Mouse (Mus musculus) telencephalon, adult 2 months (tissue): ENCODE data around the gene Mdm2.

Source experiments
- DNase-seq: peaks from one replicate; pipeline ENCODE4 v3.0.0-alpha.2; 2011; ENCODE audit warnings: low read depth, low spot score

Mdm2 gene

GRCm38 (mm10) chr10:117643711-117644428 lies 66.7 kb downstream of the Mdm2 start:
- DNase-seq, result no peak

DNA sequence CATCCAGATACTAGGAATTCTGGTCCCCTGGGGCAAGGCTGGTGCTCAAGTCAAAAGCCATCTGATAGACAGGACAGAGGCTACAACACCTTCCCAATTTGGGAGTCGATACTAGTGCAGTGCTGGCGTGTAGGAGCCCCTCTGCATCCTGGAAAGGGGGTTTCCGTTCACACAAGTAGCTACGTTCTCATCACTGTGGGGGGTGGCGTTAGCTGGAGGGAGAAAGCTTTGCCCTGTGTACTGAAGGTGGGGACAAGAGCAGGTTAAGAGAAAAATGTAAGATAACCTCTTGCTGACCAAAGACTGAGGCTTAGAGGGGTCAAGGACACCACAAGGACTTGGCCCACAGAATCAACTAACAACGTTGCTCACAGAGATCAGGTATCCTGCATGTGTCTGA lies 67.3 kb downstream of the Mdm2 start:
- no peak for DNase-seq

- DNase-seq, result no peak
Observed at GRCm38 (mm10) chr10:117642491-117643262, 67.9 kb downstream of the Mdm2 start.

GRCm38 (mm10) chr10:117642201-117642450 lies 68.4 kb downstream of the Mdm2 start:
- DNase-seq, result no peak

- no peak for DNase-seq
Observed at GRCm38 (mm10) chr10:117641400-117642200, 69.0 kb downstream of the Mdm2 start.

- DNase-seq, result no peak
Observed at GRCm38 (mm10) chr10:117640595-117641078, 69.9 kb downstream of the Mdm2 start.

DNA sequence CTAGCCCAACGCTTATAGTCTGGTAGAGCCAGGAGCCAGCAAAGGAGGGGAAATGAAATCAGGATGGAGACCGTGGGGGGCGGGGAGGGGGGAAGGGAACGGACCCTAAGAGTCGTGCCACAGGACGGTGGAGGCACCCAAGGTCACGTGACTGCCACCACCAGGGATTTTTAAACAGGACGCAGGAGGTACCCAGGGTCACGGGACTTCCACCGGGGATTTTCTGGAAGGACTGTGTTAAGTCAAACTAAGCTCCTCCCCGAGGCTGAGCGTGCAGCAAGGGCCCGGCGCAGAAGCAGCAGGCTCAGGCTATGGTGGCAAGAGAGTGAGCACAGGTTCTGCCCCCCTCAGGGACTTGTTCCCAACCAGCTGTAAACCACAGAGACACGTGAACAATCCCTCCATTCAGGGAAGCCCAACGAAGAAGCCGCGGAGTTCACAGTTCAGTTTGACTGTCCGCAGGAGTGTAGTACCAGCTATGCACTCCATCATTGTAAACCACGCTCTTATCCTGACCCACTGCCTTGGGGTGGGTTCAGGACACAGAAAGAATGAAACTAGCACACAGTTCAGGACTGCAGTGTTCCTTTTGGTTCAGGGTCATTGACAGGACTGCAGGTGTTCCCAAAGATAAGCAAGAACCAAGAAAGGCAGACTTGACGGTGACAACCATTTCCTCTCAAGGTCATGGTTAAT lies 70.5 kb downstream of the Mdm2 start:
- DNase-seq, result no peak

DNA sequence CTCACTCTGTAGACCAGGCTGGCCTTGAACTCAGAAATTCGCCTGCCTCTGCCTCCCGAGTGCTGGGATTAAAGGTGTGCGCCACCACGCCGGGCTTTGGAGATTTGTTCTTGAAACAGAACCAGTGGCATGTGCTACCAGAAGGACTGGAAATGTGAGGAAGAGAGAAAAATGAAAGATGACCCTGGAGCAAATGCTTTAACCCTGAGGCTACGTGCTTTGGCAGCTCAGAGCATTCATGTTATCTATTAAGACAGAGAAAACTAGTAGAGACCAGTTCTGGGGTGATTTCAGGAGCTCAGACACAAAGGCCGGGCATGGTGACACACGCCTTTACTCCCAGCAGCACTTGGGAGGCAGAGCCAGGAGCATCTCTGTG lies 71.3 kb downstream of the Mdm2 start:
- DNase-seq, result no peak
